Mouse (Mus musculus) liver, adult (tissue): ENCODE data around the gene Olfr1395.
A peak's percentile ranks its signal among the peaks of the same experiment; 100 is the strongest.

ENCODE experiments used
- GATA4 ChIP-seq: IDR thresholded peaks from 2 replicates; pipeline ENCODE4 v1.6.1; 2014; ENCODE audit warnings: mild to moderate bottlenecking, low read length; ENCODE audit not compliant: insufficient replicate concordance

Gene Olfr1395

GRCm38 (mm10) chr11:49124169-49124568, 17.9 kb upstream of the Olfr1395 start:
- no peak for TF ChIP-seq GATA4

GRCm38 (mm10) chr11:49154077-49154476, 12.0 kb downstream of the Olfr1395 start, which contains the start of gene Olfr1394:
Gene Olfr1394 (plus strand): TSS chr11:49154377.
- no peak for TF ChIP-seq GATA4

GRCm38 (mm10) chr11:49156821-49157814, 15.0 kb downstream of the Olfr1395 start:
- TF ChIP-seq GATA4: no peak

GRCm38 (mm10) chr11:49168839-49169611, 27.0 kb downstream of the Olfr1395 start:
- no peak for TF ChIP-seq GATA4

GRCm38 (mm10) chr11:49170576-49170975, 28.5 kb downstream of the Olfr1395 start:
- no peak for TF ChIP-seq GATA4

- no peak for TF ChIP-seq GATA4
Observed at GRCm38 (mm10) chr11:49175345-49175744, 33.3 kb downstream of the Olfr1395 start.

- TF ChIP-seq GATA4: peak; percentile 12; the same call in 1 of the 2 replicates
Observed at GRCm38 (mm10) chr11:49183172-49183571, 41.1 kb downstream of the Olfr1395 start.

- TF ChIP-seq GATA4: no peak
Observed at GRCm38 (mm10) chr11:49186452-49186851, 44.4 kb downstream of the Olfr1395 start.

- TF ChIP-seq GATA4: no peak
Observed at GRCm38 (mm10) chr11:49186955-49187488, 44.9 kb downstream of the Olfr1395 start, which contains the start of gene Btnl9. Gene Btnl9 (minus strand): TSS chr11:49187159.

GRCm38 (mm10) chr11:49187701-49188100, 45.6 kb downstream of the Olfr1395 start:
- no peak for TF ChIP-seq GATA4

GRCm38 (mm10) chr11:49189737-49190136, 47.7 kb downstream of the Olfr1395 start:
- no peak for TF ChIP-seq GATA4

- no peak for TF ChIP-seq GATA4
Observed at GRCm38 (mm10) chr11:49191083-49191482, 49.0 kb downstream of the Olfr1395 start.

- TF ChIP-seq GATA4: peak; percentile 99
Observed at GRCm38 (mm10) chr11:49195819-49196322, 53.8 kb downstream of the Olfr1395 start.
